Comparison of ENCODE assay signal across 7 mouse cellular contexts in genomic region chr16:49857504-49858160, GRCm38 (mm10). TPM values are rescaled to one million over a fixed set of nuclear protein-coding genes. Genes with fewer than 3 reads are reported as not detected.
DNase-seq lines count a peak whose midpoint lies in the region; ATAC-seq lines count a peak whose summit lies in the region.

No protein-coding gene starts in this region.

- 0 out of 2 replicates have a peak, but pooled peaks have one; percentile 22 for ATAC-seq in erythroid progenitor cell, adult 5-6 weeks (replicated peaks; ENCODE audit: low FRiP score, poor library complexity, severe bottlenecking)
- ATAC-seq in hindbrain, embryonic 16.5 days = no peak

- H3K9me3 ChIP-seq in hindbrain, embryonic 16.5 days (ENCODE audit: control insufficient read depth, low read length) = no peaks in the 10 kb centered on the region
- no peaks in the 10 kb centered on the region for H3K9me3 ChIP-seq in megakaryocyte, embryonic 14.5 days

- no peaks in the 10 kb centered on the region for H3K36me3 ChIP-seq in hindbrain, embryonic 16.5 days (ENCODE audit: control insufficient read depth, insufficient read depth, low read length)
- peaks cover 46% of the 10 kb centered on the region for H3K36me3 ChIP-seq in megakaryocyte, embryonic 14.5 days (replicated peaks; ENCODE audit: low read length)

- DNase-seq in 3T3-L1 (ENCODE audit: low read depth, low spot score) = peak; percentile 70
- peak; percentile 71 for DNase-seq in A20 (ENCODE audit: low read depth, low spot score)
- DNase-seq in left cerebral cortex, adult 9 months (ENCODE audit: low spot score in 2 of 2) = no peak
- no peak for DNase-seq in ovary, postnatal 36 days (ENCODE audit: low spot score)

- H3K27ac ChIP-seq in hindbrain, embryonic 16.5 days (ENCODE audit: low read depth, low read length) = no peak overlapping the region

- no peak overlapping the region; the same call in 1 of the 2 replicates for H3K9ac ChIP-seq in hindbrain, embryonic 16.5 days (ENCODE audit: low read depth, low read length)

- H3K27me3 ChIP-seq in hindbrain, embryonic 16.5 days (replicated peaks; ENCODE audit: control insufficient read depth, insufficient read depth, low read length) = no peaks in the 10 kb centered on the region
- no peaks in the 10 kb centered on the region for H3K27me3 ChIP-seq in megakaryocyte, embryonic 14.5 days (replicated peaks)

- peak overlapping the region; percentile 74 for H3K4me2 ChIP-seq in hindbrain, embryonic 16.5 days (ENCODE audit: low read length)

- H3K4me1 ChIP-seq in hindbrain, embryonic 16.5 days (ENCODE audit: control insufficient read depth, insufficient read depth, low read depth, low read length) = peaks cover 6% of the 10 kb centered on the region
- H3K4me1 ChIP-seq in megakaryocyte, embryonic 14.5 days = peaks cover 61% of the 10 kb centered on the region

- peak overlapping the region; percentile 24 for H3K4me3 ChIP-seq in hindbrain, embryonic 16.5 days (ENCODE audit: low read length)
- H3K4me3 ChIP-seq in megakaryocyte, embryonic 14.5 days (replicated peaks) = peak overlapping the region; percentile 99

- 46% methylated on average over 8 of the region's 8 CpGs for WGBS in hindbrain, embryonic 16.5 days

RNA-seq across cellular contexts. Expression of gene Cd47, which starts 57.3 kb away (rescaled TPM):
- 742 and 874 TPM in 2 replicates for total RNA-seq in erythroid progenitor cell, adult 5-6 weeks (2015; ENCODE audit: low replicate concordance)
- total RNA-seq in erythroid progenitor cell, adult 5-6 weeks (2017; ENCODE audit: low replicate concordance) = 624 and 761 TPM in 2 replicates
- 172 and 192 TPM in 2 replicates for polyA plus RNA-seq in hindbrain, embryonic 16.5 days (2015; fragmentation: Nextera tagmentation; extraction: Ambion mirVana)
- 98.5 and 119 TPM in 2 replicates for polyA plus RNA-seq in megakaryocyte, embryonic 14.5 days (2012; ENCODE audit: insufficient read depth, low replicate concordance)

Comparison
In these comparisons a context has a peak if more than half of its experiments do, and no peak if none do; other contexts are left out.
1. DNase-seq: peak in 3T3-L1 (single experiment) and A20 (single experiment); none in left cerebral cortex, adult 9 months (0 of 2) and ovary, postnatal 36 days (single experiment).